Mouse (Mus musculus): ENCODE results near the gene Bsg.

- TF ChIP-seq CTCF (IDR thresholded peaks at IDR 0.05; ENCODE audit: low read depth, low read length) (no peak; the same call in 1 of the 2 replicates), TAL1 (conservative IDR thresholded peaks at IDR 0.05; ENCODE audit: low read depth, low read length) (no peak), GATA1 (IDR thresholded peaks at IDR 0.05; ENCODE audit: borderline replicate concordance, low read length) (no peak)
Measured at GRCm38 (mm10) chr10:79691986-79692548, 12.2 kb upstream of the Bsg start.
